Mouse (Mus musculus) bone marrow macrophage, adult 2 months (primary cell): Measurements from ENCODE around the gene Clgn.

Experiments
- CTCF ChIP-seq: IDR thresholded peaks from 2 replicates; pipeline ENCODE4 v1.5.1; 2012; ENCODE audit warnings: low read depth, mild to moderate bottlenecking, low read length, moderate library complexity
- POLR2A ChIP-seq: IDR thresholded peaks from 2 replicates; pipeline ENCODE4 v1.6.1; 2012; ENCODE audit warnings: mild to moderate bottlenecking, low read depth, low read length, borderline replicate concordance

DNA sequence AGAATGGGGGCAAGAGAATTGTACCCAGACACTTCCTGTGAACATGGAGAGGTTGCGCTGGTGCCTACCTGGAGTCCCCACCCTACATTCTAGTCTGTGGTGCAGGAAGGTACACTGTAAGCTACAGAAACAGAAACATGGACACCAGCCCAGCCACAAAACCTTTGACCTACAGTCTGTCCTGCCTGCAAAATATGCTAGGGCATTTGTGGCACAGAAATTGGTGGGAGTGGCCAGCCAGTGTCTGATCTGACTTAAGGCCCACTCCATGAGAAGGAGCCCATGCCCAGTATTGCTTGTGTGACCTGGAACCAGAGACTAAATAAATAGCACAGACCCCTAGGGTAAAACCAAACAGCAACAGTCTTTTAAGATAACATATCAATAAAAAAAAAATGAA, 31.7 kb downstream of the Clgn start:
- no peak for TF ChIP-seq POLR2A
- no peak for TF ChIP-seq CTCF
